Mouse (Mus musculus) testis, postnatal 14 days (tissue): ENCODE data around the gene Spaca4.

Experiments
- DNase-seq: peaks from one replicate; pipeline ENCODE4 v3.0.0; 2021; ENCODE audit warnings: low spot score

Gene Spaca4

DNA sequence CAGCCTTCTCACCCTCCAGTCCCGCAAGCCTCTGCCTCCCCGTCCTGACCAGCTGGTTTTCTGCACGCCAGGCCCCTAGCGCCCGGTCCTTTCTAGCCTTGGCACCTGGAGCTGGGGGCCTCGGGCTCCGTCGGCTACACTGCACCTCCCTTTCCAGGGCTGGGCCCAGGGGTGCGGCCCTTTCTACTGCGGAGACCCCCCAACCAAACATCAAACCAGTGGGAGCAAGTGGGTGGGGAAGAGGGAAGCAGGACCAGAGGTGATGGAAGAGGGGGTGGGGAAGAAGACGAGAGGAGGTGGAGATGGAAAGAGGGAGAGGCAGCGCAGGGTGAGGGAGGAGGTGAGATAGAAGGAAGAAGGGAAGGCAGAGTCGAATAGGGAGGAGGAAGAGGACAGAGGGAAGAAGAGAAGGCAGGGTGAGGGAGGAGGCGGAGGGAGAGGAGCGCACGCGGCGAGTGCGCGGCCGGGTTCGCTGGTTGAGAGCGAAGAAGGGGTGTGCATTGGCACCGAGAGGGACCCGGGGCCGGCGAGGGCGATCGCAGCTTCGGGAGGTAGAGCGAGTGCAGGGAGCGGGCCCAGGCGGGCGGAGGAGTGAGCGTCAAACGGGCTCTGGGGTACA, 26.0 kb downstream of the Spaca4 start, which contains the start of gene Car11:
TSS of gene Car11 (plus strand) at position 321 of the 619 bp plus-strand sequence.
- peak; percentile 26 for DNase-seq

DNA sequence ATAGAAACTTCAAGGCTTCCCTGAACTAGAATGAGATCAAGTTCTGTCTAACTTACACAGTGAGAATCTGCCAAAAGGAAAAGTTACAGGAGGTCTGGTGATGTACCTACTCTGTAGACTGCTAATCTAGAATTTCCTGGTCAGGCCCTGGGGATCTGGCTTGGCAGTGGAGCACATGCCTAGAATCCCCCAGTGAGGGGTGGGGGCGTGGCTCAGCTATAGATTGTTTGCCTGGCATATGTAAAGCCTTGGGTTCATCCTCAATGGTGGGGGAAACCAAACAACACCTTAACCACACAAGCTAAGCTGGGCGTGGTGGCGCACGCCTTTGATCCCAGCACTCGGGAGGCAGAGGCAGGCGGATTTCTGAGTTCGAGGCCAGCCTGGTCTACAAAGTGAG, 27.7 kb downstream of the Spaca4 start:
- DNase-seq: no peak

DNA sequence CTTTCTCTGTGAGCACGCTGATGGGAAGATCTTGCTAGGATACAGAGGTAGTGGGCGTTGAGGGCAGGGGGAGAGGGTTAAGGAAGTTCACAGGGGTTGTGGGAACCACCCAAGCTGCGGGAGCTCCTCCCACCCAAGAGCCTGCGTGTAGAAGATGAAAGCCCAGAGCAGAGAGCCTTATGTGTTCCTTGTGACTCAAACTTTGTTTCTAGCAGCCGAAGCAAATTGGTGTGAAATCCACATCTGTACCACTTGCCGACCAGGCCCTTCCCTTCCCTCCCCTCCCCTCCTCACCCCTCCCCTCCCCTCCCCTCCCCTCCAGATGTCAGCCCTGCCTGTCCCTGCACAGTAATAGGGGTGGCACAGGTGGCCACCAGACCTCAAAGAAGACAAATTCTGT, 30.5 kb downstream of the Spaca4 start:
- no peak for DNase-seq

DNA sequence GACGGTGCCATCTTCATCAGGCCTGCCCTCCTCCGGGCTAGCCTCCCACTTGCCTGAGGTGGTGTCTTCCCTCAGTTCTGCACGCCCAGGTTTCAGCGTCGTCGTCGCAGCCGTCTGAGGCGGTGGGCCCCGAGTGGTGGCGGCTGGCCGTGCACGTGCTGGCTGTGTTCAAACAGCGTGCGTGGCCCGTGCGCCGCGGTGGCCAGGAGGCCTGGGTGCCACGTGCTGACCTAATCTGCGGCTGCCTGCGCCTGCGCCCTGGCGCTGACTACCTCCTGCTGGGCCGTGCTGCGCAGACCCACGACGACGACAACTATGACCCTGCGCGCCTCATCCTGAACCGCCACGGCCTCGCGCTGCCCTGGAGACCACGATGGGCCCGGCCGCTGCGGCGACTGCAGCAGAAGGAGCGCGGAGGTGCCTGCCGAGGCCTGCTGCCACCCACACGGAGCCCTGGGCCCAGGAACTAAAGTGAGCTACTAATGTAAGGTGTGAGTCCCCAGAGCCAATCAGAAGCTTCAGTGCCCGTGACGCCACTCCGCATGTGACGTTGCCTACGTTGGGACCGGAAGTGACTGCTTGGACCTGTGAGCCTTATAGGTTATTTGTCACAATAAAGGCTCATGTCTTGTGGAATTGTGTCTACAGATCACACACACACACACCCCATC, 31.6 kb downstream of the Spaca4 start, which contains the start of gene Sec1:
TSS of gene Sec1 (minus strand) at position 482 of the 671 bp plus-strand sequence.
- peak; percentile 86 for DNase-seq

DNA sequence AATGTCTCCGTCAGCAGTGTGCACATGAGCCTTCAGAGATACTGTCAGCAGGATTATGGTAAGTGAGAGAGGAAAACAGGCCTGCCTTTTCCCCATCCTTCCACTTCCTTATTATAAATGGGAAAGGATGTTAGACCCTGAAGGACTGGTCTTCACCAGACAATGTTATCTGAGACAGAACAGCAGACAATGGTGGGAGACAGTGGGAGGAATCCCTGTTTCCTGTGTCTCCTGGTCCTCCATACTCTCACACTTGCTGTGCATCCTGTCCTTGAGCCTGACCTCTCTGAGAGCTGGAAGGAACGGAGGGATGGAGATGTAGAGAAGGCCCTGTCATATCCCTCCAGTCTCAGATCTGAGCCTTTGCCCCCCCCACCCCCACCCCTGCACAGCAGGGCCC, 33.2 kb downstream of the Spaca4 start:
- DNase-seq: no peak

DNA sequence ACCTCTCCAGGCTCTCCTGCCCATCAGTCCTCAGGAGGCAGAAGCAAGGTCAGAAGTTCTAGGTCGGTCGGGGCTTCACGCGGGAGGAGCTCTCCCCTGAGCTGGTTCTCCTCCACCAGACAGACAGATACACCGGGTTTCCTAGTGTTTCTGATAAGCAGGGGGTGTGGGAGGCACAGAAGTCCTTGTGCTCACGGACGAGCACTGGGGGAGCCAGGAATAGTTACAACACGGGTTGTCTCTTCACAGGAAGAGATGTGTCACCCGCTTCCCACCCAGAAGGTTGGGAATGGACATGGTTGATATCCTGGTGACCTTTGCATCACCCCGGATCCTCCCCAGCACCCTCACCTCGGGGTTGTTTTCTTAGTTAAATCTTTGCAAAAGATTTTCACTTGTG, 35.8 kb downstream of the Spaca4 start:
- DNase-seq: peak; percentile 76

DNA sequence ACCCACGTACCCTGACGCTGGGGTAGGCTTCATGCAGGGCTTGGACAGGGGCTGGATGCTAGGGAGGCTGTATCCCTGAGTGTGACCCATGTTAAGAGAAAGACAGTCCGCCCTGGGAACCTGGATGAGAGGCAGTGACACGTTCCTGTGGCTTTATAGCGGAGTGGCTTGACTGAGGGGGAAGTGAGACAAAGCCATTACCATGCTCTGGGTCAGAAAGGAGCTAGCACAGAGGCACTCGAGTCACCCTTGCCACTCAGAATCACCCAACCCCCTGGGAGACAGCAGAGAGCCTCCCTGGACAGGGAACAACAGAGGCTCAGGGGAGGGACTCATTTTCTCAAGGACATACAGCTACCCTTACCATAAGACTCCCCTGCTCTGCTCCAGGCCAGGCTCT, 36.5 kb downstream of the Spaca4 start:
- DNase-seq: no peak

DNA sequence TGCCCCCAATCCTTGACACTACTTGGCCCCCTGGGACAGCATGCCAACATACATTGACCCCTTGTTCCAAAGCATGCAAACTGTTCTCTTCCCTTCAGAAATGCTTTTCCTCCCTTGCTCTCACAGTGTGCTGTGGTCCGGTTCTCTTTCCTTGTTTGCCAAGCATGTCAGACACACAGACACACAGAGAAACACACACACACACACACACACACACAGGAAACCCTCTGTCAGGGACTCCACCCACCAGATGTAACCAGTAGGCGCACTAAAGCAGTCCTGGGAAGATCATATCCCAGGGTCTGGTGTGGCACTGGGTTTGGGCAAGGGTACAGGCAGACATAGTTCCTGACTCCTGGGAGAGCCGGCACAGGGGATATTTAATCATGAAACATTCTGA, 38.8 kb downstream of the Spaca4 start:
- no peak for DNase-seq

DNA sequence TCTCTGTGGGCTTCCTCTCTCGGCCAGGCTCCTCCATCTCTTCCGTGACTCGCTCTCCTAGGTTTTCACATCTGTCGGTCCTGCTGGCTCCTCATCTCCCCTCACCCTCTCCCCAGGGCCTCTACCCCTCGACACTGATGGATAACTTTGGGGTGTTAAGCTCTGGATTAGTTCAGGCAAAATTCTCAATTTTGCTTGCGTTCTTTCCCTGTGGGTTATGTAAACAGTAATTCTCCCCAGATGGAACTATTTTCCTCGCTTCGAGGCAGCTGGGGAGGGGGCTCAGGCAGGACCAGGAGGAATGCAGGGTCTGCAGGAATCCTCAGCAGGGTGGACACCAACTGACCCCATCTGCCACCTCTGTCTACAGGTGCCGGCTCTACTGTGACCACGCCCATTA, 39.8 kb downstream of the Spaca4 start:
- DNase-seq: no peak

DNA sequence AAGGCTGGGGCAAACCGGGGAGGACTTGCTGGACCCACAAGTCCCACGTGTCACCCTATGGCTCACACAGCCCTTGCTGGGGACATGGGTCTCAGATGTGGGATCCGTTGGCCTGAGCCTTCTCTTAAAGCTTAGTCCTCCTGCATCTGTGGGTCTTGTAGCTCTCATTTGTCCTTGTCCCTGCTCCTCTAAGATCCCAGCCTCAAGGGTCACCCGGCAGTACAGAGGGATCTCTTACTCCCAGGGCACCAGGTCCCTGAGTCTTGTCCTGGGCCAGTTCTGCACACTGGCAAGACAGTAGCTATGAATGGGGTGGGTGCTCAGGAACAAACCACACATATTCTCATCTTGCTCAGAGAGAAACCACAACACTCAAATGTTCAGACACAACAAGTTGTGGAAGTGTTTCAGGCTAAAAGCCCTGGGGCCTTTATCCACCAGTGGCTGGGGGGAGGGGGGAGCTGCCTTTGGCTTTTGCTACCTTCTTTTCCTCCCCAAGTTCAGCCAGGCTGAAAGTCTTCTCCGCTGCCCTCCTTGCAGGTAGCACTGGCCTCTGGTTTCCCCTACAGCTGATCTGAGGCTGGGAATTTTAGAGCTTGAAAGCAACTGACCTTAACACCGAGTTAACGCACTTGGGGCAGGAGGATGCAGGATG, 42.1 kb downstream of the Spaca4 start, which contains the start of gene Ntn5:
TSS of gene Ntn5 (plus strand) at position 627 of the 655 bp plus-strand sequence.
- no peak for DNase-seq

DNA sequence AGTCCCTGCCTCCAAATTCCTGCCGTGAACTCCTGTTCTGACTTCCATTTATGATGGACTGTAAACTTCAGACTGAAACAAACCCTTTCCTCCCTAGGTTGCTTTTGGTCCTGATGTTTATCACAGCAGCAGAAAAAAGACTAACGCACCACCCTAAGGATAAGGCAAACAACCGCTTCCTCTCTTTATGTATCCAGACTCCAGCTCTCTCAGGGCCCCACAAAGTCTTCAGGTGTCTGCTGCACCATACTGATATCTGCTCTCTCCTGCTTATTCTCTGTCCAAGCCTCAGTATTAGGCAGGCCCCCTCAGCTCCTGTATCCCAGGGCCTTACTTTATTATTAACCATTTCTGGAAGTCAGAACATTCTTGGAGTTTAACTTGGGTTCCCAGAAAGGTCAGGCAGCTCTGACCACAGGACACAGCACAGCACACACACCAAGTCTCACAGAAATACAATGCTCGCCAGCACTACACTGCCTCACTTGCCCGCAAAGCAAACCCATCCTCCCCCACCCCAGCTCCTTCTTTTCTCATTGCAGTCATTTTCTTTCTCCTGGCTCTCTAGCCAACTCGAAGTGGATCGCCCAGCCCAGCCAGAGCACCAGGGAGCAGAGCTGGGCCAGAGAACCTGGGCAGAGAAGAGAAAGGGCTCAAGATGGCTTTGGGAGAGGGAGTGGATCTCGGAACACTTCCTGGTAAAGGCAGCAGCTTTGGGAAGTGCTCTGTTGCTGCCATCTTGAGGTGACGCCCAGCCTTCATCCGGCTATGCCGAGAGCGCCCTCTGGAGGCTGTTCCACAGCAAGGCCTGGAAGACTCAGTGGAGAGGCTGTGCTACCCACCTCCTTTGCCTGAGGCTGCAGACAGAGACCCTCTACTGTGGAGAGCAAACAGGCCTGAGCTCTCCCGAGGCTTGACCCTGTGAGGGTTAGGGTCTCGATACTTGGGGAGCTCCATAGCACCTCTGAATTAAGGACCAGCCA, 43.2 kb downstream of the Spaca4 start:
- peak; percentile 75 for DNase-seq

DNA sequence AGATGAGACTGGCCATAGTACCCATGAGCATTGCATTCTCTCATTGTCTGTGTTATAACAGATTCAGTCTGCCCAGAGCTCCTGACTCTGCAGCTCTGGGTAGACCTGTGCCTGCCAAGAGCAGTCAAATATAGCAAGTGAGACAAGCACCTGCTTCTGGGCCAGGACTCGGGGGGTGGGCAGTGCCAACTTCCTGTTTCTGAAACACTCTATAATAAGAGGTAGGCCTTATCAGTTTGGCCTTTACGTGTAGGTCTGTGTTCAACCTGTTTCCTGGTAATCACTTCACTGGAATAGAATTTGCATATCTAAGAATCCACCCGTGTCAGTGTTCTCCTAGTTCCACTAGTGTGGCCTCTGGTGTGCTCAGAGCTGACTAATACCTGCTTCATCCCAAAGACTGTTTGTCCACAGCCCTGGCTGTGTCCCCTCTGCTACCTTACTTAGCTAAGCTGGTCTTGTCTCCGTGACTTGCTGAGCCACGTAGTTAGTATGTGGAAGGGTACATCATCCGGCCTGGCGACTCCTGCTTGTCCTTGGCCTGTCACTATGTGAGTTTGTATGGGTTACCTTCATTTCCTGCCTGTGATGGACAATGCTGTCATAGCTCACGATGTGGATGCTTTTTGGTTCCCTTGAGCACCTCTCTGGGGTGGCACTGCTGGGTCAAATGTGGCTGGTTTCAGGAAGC, 44.4 kb downstream of the Spaca4 start:
- DNase-seq: no peak

DNA sequence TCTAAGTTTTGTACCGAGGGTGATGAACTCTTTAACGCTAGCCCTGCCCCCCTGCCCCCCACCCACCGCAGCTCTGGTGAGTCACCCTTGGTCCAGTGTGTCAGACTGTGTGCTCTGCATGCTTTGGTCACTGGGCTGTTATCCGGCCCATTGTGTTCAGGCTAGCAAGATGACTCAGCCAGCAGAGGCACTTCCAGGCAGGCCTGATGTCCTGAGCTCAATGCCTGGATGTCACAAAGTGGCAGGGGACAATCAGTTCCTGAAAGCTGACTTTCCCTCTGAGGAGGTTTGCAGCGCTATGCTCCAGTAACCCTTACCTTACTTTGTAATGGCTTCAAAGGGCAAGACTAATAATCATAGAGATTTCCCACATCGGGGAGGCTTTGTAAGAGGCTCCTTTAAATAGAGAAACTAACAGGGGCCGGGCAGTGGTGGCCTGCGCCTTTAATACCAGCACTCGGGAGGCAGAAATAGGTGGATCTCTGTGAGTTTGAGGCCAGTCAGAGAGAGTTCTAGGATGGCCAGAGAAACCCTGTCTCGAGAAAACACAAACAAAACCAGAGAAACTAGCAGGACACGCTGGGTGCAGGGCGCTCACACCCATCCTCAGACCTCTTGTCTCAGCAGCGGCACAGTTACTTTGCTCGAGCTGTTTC, 45.5 kb downstream of the Spaca4 start:
- DNase-seq: no peak

DNA sequence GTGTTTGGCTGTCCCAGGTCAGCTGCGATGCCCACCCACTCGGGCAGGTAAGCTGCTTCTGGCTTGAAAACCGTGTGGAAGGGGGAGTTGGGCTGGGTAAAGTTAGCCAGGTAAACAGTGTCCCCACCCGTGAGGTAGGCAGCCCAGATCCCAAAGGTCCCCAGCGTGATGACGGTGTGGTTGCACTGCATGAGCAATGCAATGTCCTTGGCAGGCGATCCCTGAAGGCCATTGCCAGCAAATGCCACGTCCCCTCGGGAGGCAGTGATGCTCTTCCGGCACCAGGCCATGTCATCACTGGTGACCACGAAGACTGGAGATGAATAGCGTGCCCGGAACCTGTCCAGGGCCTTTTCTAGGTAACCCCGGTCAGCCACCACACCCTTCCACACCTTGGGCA, 47.1 kb downstream of the Spaca4 start:
- DNase-seq: no peak

DNA sequence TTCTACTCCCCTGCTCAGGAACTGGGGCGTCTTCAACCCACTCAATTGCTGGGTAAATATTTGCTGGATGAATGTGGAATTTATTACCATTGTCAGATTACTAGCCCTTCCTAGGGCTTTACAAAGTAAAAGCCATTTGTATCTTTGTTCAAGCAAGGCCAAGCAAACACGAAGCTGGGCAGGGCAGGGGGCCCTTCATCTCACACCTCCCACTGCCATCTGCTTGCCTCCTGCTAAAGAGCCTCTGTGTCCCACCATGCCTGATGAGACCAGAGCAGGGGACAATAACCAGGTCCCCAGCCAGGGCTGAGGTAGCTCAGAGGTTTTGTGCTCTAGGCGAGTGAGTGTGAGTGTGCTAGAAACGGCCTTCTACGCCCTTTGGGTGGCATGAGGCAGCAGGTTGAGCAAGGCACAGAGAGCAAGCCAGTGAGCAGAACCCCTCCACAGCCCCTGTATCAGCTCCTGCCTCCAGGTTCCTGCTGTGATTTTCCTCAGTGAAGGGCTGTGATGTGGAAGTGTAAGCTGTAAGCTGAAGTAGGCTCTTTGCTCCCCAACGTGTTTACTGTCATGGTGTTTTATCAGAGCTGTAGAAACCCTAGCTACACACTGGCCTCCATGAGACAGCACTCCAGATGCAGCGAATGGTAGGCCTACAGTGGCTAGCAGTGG, 47.9 kb downstream of the Spaca4 start:
- no peak for DNase-seq
